Mouse (Mus musculus) cortical plate, adult 2 months (tissue): Measurements from ENCODE around the gene Fam207a. TPM values are rescaled to one million over a fixed set of nuclear protein-coding genes. Genes with fewer than 3 reads are reported as not detected.

Experiments
- H3K27ac ChIP-seq: fragments of 200-500 bp; 2 replicates; pipeline ENCODE4 v1.5.1; 2012; ENCODE audit warnings: low read length, control low read depth, inconsistent platforms; ENCODE audit not compliant: insufficient read depth
- H3K4me1 ChIP-seq: fragments of 200-500 bp; 2 replicates; pipeline ENCODE4 v1.6.1; 2011; ENCODE audit warnings: low read length; ENCODE audit not compliant: control insufficient read depth, insufficient read depth
- H3K4me3 ChIP-seq: fragments of 200-500 bp; 2 replicates; pipeline ENCODE4 v1.5.1; 2011; ENCODE audit warnings: mild to moderate bottlenecking, low read length, control low read depth; ENCODE audit not compliant: insufficient read depth
- CTCF ChIP-seq: fragments of 200-500 bp; IDR thresholded peaks from 2 replicates; pipeline ENCODE4 v1.5.1; 2011; ENCODE audit warnings: mild to moderate bottlenecking, control low read depth, low read length; ENCODE audit not compliant: insufficient read depth; ENCODE audit errors: extremely low read depth
- POLR2A ChIP-seq: fragments of 200-500 bp; IDR thresholded peaks from 2 replicates; pipeline ENCODE4 v1.6.1; 2011; ENCODE audit warnings: mild to moderate bottlenecking, low read length, control low read depth; ENCODE audit not compliant: insufficient read depth; ENCODE audit errors: extremely low read depth
- polyA plus RNA-seq: library from polyadenylated mRNA; depleted of rRNA; stranded (reverse); fragments of >200 nt; gene quantifications from 2 replicates; pipeline ENCODE4 v1.2.3, GENCODE M21; 2012

Gene Fam207a
- polyA plus RNA-seq, 1 experiment, result 35.1 TPM

GRCm38 (mm10) chr10:77550874-77551273 lies 35.3 kb upstream of the Fam207a start:
- Histone ChIP-seq H3K4me1 (no peaks in the 10 kb centered on the region), H3K4me3 (no peak overlapping the region), H3K27ac (no peak overlapping the region)
- TF ChIP-seq CTCF (no peak), POLR2A (no peak)

DNA sequence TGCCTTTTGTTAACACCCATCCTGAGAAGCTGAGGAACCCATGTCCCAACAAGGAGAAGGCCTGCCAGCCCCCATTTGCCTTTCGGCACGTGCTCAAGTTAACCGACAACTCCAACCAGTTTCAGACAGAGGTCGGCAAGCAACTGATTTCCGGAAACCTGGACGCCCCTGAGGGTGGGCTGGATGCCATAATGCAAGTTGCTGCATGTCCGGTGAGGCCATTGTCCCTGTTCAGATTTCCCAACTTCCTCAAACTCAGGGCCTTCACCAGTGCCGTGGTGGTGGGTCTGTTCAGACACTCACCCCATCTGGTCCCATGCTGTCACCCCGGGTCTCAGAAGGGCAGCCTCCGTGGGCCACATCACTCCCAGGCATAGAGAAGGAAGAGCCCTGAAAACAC lies 33.0 kb upstream of the Fam207a start:
- no peak overlapping the region for H3K4me3 ChIP-seq
- H3K27ac ChIP-seq, result no peak overlapping the region
- TF ChIP-seq CTCF (no peak), POLR2A (no peak)
- no peaks in the 10 kb centered on the region for H3K4me1 ChIP-seq

GRCm38 (mm10) chr10:77544916-77545315 lies 29.3 kb upstream of the Fam207a start:
- TF ChIP-seq CTCF (no peak), POLR2A (no peak)
- no peaks in the 10 kb centered on the region for H3K4me1 ChIP-seq
- H3K4me3 ChIP-seq, result no peak overlapping the region
- H3K27ac ChIP-seq, result no peak overlapping the region

- Histone ChIP-seq H3K4me1 (no peaks in the 10 kb centered on the region), H3K27ac (no peak overlapping the region), H3K4me3 (no peak overlapping the region)
- no peak for TF ChIP-seq POLR2A
- TF ChIP-seq CTCF, result 0 out of 2 replicates have a peak, but pooled peaks have one; percentile 22
Measured at GRCm38 (mm10) chr10:77543226-77543625, 27.6 kb upstream of the Fam207a start.

DNA sequence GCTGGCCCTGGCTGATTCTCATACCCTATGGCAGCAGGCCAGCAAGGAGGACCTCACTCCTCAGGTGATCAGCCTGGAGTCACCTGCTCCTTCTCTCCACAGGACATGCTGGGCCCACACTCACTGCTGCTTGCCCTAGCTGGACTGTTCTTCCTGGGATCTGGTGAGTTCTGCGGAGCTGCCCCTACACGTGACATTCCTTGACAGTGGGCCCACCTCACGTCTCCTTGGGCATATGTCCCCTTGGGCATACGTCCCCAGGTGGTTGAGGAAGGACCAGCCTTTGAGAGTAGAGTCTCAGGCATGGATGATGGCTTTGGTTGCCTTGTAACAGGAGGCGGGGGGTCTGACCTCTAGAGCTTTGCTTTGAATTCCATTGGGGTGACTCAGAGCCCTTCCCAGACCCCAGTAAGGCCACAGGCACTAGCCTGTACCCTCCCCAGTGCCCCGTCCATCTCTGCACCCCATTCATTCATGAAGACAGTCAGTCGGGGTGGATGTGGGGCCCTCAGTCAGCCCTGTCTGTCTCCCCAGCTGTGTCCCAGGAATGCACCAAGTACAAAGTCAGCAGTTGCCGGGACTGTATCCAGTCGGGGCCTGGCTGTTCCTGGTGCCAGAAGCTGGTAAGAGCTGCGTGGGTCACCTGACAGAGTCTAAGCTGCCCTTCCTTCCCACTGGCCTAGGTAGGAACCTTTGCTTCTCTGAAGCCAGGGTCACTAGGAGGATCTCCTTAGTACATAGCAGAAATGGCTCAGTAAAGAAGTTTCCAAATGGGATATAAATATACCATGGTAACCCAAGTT lies 26.5 kb upstream of the Fam207a start:
- H3K4me1 ChIP-seq, result no peaks in the 10 kb centered on the region
- TF ChIP-seq CTCF (no peak), POLR2A (no peak)
- H3K27ac ChIP-seq, result no peak overlapping the region
- H3K4me3 ChIP-seq, result no peak overlapping the region

DNA sequence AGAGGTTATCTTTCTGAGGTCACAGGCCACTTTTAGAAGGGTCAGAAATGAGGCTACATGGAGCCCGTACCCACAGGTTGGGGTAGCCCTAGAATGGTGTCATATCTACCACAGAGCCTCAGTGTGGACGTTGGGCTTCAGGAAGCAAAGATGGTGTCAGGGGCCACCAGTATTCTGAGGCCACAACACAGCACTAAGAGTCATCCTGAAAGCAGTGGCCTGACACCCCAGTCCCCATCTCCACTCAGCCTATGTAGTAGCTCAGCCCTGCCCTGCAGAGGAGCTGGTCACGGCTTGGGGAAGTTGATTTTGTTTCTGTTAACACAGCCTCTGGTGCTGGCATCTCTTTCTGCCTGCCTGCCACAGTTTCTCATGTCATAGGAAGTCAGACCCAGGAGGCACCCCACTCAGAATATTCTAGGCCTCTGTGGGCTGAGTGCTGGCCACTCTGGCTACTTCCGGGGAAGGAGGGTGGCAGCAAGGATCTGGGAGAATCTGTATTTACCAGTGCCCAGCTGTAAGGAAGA lies 25.1 kb upstream of the Fam207a start:
- TF ChIP-seq POLR2A (no peak), CTCF (no peak)
- Histone ChIP-seq H3K4me3 (no peak overlapping the region), H3K27ac (no peak overlapping the region), H3K4me1 (no peaks in the 10 kb centered on the region)

GRCm38 (mm10) chr10:77539320-77539945 lies 23.8 kb upstream of the Fam207a start:
- H3K4me1 ChIP-seq, result no peaks in the 10 kb centered on the region
- H3K4me3 ChIP-seq, result no peak overlapping the region
- no peak overlapping the region for H3K27ac ChIP-seq
- TF ChIP-seq CTCF (no peak), POLR2A (no peak)

DNA sequence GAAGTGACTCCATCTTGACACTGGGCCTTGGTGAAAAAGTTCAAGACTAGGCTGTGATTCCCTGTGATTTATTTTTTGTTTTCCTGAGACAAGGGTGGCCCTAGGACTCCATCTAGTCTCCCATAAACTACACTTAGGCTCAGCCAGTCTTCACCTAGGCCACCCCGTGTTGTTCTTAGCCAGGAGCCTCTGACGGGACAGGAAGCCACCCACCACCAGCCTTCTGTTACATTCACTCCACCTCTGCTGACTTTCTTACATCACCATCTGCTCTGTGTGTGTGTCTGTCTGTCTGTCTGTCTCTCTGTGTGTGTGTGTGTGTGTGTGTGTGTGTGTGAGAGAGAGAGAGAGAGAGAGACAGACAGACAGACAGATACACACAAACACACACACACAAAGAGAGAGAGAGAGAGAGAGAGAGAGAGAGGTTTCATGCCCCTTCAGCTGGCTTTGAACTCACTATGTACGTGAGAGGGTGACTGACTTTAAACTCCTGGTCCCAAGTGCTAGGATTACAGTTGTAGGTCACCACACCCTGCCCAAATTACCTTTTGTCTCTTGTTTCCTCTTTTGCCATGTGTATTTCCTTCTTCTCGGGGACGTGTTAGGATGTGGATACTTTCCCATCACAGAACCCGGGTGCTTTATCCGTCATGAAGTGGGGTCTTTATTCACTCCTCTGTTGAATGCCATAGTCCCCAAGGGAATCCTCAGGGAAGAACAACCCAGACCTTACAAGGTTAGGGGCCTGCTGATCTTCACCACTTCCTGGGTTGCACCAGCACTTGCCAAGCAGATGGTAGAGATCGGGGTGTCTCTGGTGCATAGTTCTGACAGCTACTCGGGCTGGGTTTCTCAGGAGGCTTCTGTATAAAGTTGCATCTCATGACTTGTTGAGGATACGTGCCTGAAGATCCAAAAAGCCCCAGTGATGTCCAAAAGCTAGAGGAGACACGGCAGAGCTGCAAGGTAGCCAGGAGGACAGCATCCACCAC lies 21.9 kb upstream of the Fam207a start:
- H3K27ac ChIP-seq, result no peak overlapping the region
- H3K4me3 ChIP-seq, result no peak overlapping the region
- TF ChIP-seq POLR2A, result no peak
- no peak for TF ChIP-seq CTCF
- no peaks in the 10 kb centered on the region for H3K4me1 ChIP-seq

- no peak overlapping the region for H3K27ac ChIP-seq
- H3K4me3 ChIP-seq, result no peak overlapping the region
- H3K4me1 ChIP-seq, result no peaks in the 10 kb centered on the region
- TF ChIP-seq POLR2A, result no peak
- no peak for TF ChIP-seq CTCF
Measured at GRCm38 (mm10) chr10:77536727-77537126, 21.1 kb upstream of the Fam207a start.
